Mouse (Mus musculus) skeletal muscle tissue, adult 2 months (tissue): ENCODE measurements around the gene Slc25a39.
A peak's percentile ranks its signal among the peaks of the same experiment; 100 is the strongest.
"Not testable (repeated sequence)": the region's sequence is repeated elsewhere in the genome, so short reads cannot be mapped to it uniquely, and the experiment has no call there.

Experiments
- DNase-seq: peaks from one replicate; pipeline ENCODE4 v3.0.0-alpha.2; 2012; ENCODE audit warnings: low read depth, low spot score

Gene Slc25a39

GRCm38 (mm10) chr11:102371926-102372685 is 35.6 kb downstream of the Slc25a39 start:
- DNase-seq, result no peak

- no peak for DNase-seq
These were observed 37.5 kb downstream of the Slc25a39 start for GRCm38 (mm10) chr11:102370285-102370684.

GRCm38 (mm10) chr11:102369263-102369662 is 38.5 kb downstream of the Slc25a39 start:
- no peak for DNase-seq

- no peak for DNase-seq
These were observed 39.4 kb downstream of the Slc25a39 start for GRCm38 (mm10) chr11:102368347-102368746.

- DNase-seq, result no peak
These were observed 40.1 kb downstream of the Slc25a39 start for GRCm38 (mm10) chr11:102367504-102368280.

- DNase-seq, result not testable (repeated sequence)
These were observed 41.6 kb downstream of the Slc25a39 start, which contains the start of gene Slc4a1 for GRCm38 (mm10) chr11:102366103-102366502. Gene Slc4a1, minus strand, starts transcription at chr11:102366203.

GRCm38 (mm10) chr11:102365699-102366098 is 42.0 kb downstream of the Slc25a39 start:
- DNase-seq, result no peak

- DNase-seq, result peak; percentile 25
These were observed 43.0 kb downstream of the Slc25a39 start for GRCm38 (mm10) chr11:102364570-102365371.

- peak; percentile 31 for DNase-seq
These were observed 44.1 kb downstream of the Slc25a39 start for GRCm38 (mm10) chr11:102363623-102364022.

GRCm38 (mm10) chr11:102361776-102362495 is 45.8 kb downstream of the Slc25a39 start:
- no peak for DNase-seq

- DNase-seq, result no peak
These were observed 49.4 kb downstream of the Slc25a39 start for GRCm38 (mm10) chr11:102358365-102358764.

GRCm38 (mm10) chr11:102356636-102357350 is 51.0 kb downstream of the Slc25a39 start:
- no peak for DNase-seq

GRCm38 (mm10) chr11:102356190-102356589 is 51.6 kb downstream of the Slc25a39 start:
- no peak for DNase-seq

- no peak for DNase-seq
These were observed 52.2 kb downstream of the Slc25a39 start for GRCm38 (mm10) chr11:102355501-102355900.

GRCm38 (mm10) chr11:102353021-102353431 is 54.7 kb downstream of the Slc25a39 start:
- no peak for DNase-seq
